ENCODE assay signal across 23 mouse cellular contexts in the genomic region with DNA sequence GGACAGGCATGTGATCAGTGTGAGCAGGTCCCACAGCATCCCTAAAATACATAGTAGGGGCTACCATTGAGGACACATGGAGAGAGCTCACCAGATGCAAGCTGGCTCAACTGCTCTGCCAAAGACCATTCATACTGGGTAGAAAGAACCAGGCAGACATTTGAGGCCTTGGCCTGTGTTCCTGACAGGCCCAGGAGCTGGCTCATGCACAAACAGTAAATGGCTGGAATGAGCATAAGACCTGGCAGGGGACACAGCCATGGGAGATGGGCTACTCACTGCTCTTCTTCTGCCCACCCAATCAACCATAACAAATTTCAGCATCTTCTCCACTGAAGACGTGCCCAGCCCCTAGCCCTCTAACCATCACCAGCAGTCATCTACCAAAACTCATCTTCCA.
DNase-seq lines count a peak whose midpoint lies in the region; ATAC-seq lines count a peak whose summit lies in the region.
"Had no signal": no experiment of that assay in that cellular context is flagged by ENCODE, and none has a peak within 500 bp of the region (broad histone marks: within the 10 kb centered on the region; RNA-seq: fewer than 3 reads in every experiment).

No protein-coding gene starts in this region.

- no peak overlapping the region for H3K4me2 ChIP-seq in heart, embryonic 12.5 days
- H3K4me2 ChIP-seq: embryonic facial prominence, embryonic 12.5 days; forebrain, embryonic 13.5 days; forebrain, embryonic 15.5 days had no signal

- H3K27me3 ChIP-seq in heart, embryonic 12.5 days (replicated peaks) = peaks cover 43% of the 10 kb centered on the region
- H3K27me3 ChIP-seq: CH12.LX; embryonic facial prominence, embryonic 12.5 days; forebrain, embryonic 13.5 days; forebrain, embryonic 15.5 days; Patski had no signal

- H3K9me3 ChIP-seq in heart, embryonic 12.5 days (replicated peaks) = no peaks in the 10 kb centered on the region
- H3K9me3 ChIP-seq: embryonic facial prominence, embryonic 10.5 days; embryonic facial prominence, embryonic 12.5 days; forebrain, embryonic 13.5 days; forebrain, embryonic 15.5 days; G1E had no signal

- H3K27ac ChIP-seq in heart, embryonic 12.5 days (ENCODE audit: poor library complexity, severe bottlenecking) = no peak overlapping the region
- H3K27ac ChIP-seq: embryonic facial prominence, embryonic 10.5 days; embryonic facial prominence, embryonic 12.5 days; forebrain, embryonic 13.5 days; forebrain, embryonic 15.5 days had no signal

- H3K36me3 ChIP-seq in heart, embryonic 12.5 days = peaks cover 12% of the 10 kb centered on the region; the same call in 1 of the 2 replicates
- H3K36me3 ChIP-seq: forebrain, embryonic 15.5 days had no signal

- no peaks in the 10 kb centered on the region for H3K4me1 ChIP-seq in heart, embryonic 12.5 days (replicated peaks)
- H3K4me1 ChIP-seq: embryonic facial prominence, embryonic 10.5 days; embryonic facial prominence, embryonic 12.5 days had no signal

- WGBS in heart, embryonic 12.5 days = 90% methylated on average over 1 of the region's 1 CpGs

- DNase-seq in cerebellum, postnatal 10 days = peak; percentile 76 to 88
- DNase-seq in cerebellum, adult 11 months = no peak
- DNase-seq in heart, postnatal 14 days = no peak
- DNase-seq in left cerebral cortex, postnatal 4 days = peak; percentile 62
- no peak for DNase-seq in left cerebral cortex, adult 8-10 months (ENCODE audit: low spot score in 2 of 2)
- DNase-seq: adrenal gland, adult 8-10 months; adrenal gland, postnatal 14 days; adrenal gland, postnatal 36 days; B cell, adult 2 months; cerebellum, adult 2 months; cerebellum, adult 9-10 months; cerebellum, postnatal 25 days; forebrain, postnatal 0 days had no signal

- no peak overlapping the region for H3K4me3 ChIP-seq in heart, embryonic 12.5 days
- H3K4me3 ChIP-seq: embryonic facial prominence, embryonic 10.5 days; embryonic facial prominence, embryonic 12.5 days; forebrain, embryonic 13.5 days; forebrain, embryonic 15.5 days had no signal

- H3K9ac ChIP-seq in heart, embryonic 12.5 days = 0 out of 2 replicates have a peak overlapping the region, but pooled peaks have one; percentile 13
- H3K9ac ChIP-seq: embryonic facial prominence, embryonic 12.5 days; forebrain, embryonic 13.5 days; forebrain, embryonic 15.5 days; forebrain, postnatal 0 days had no signal

- ATAC-seq in heart, embryonic 12.5 days (ENCODE audit: insufficient number of reproducible peaks, low FRiP score) = no peak
- ATAC-seq: activated CD4-positive, CD25-positive, alpha-beta regulatory T cell, adult 4 months; CD4-positive, CD25-positive, alpha-beta regulatory T cell, adult 4 months; forebrain, embryonic 13.5 days; forebrain, embryonic 15.5 days; forebrain, postnatal 0 days; Patski had no signal

- intact Hi-C loops in heart, postnatal 14 days (cut with DNase I) = no loop called here
- intact Hi-C loops in left cerebral cortex, postnatal 4 days (cut with DNase I) = no loop called here

Comparison
In these comparisons a context has a peak if more than half of its experiments do, and no peak if none do; other contexts are left out.
1. DNase-seq: peak in cerebellum, postnatal 10 days (2 of 2) and left cerebral cortex, postnatal 4 days (single experiment); none in cerebellum, adult 11 months (single experiment), heart, postnatal 14 days (0 of 2) and left cerebral cortex, adult 8-10 months (0 of 2).